Mouse (Mus musculus) right cerebral cortex, postnatal 25 days (tissue): ENCODE measurements around the gene Gm21698.
A peak's percentile ranks its signal among the peaks of the same experiment; 100 is the strongest.
"Not testable (repeated sequence)": the region's sequence is repeated elsewhere in the genome, so short reads cannot be mapped to it uniquely, and the experiment has no call there.

Experiments
- DNase-seq: peaks from one replicate; pipeline ENCODE4 v3.0.0; 2022

The Gm21698 gene

DNA sequence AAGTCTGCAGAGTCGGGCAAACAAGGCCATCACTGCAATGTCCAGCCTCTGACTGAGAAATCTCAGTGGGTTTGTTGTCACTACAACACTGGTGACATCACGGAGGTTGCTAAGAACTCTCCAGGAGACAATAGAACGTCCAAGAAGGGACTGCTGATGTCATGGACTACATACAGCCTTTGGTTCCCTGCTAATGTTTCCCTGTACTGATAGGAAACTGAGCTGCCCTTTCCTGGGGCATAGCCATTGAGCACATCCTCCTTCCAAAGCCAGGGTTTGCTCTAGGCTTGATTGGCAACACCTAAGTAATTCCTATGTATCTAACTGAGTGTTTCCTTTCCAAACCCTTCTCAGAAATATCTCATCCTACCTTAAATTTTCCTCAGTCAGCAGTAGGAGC lies at the start of gene Gm21698:
Gm21698 (minus strand) TSS at position 101 of the 400 bp plus-strand sequence.
- DNase-seq: not testable (repeated sequence)

DNA sequence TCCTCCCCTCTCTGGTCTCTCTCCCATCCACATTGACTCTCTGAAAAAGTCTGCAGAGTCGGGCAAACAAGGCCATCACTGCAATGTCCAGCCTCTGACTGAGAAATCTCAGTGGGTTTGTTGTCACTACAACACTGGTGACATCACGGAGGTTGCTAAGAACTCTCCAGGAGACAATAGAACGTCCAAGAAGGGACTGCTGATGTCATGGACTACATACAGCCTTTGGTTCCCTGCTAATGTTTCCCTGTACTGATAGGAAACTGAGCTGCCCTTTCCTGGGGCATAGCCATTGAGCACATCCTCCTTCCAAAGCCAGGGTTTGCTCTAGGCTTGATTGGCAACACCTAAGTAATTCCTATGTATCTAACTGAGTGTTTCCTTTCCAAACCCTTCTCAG lies 34.4 kb upstream of the Gm21698 start, which contains the start of gene Gm5862:
Gm5862 (minus strand) TSS at position 101 of the 400 bp plus-strand sequence.
- DNase-seq: not testable (repeated sequence)

GRCm38 (mm10) chr5:26007697-26008096 lies 19.2 kb upstream of the Gm21698 start:
- not testable (repeated sequence) for DNase-seq

GRCm38 (mm10) chr5:26006937-26007695 lies 18.7 kb upstream of the Gm21698 start:
- DNase-seq: peak; percentile 15

- not testable (repeated sequence) for DNase-seq
These were observed 16.2 kb upstream of the Gm21698 start, which contains the start of gene Gm1979 for GRCm38 (mm10) chr5:26004698-26005097. Gm1979 (minus strand) TSS chr5:26004798.

GRCm38 (mm10) chr5:25972563-25972962 lies 15.9 kb downstream of the Gm21698 start, which contains the start of gene Gm21680:
Gm21680 (minus strand) TSS chr5:25972663.
- DNase-seq: not testable (repeated sequence)

GRCm38 (mm10) chr5:25957050-25957449 lies 31.4 kb downstream of the Gm21698 start:
- not testable (repeated sequence) for DNase-seq

DNA sequence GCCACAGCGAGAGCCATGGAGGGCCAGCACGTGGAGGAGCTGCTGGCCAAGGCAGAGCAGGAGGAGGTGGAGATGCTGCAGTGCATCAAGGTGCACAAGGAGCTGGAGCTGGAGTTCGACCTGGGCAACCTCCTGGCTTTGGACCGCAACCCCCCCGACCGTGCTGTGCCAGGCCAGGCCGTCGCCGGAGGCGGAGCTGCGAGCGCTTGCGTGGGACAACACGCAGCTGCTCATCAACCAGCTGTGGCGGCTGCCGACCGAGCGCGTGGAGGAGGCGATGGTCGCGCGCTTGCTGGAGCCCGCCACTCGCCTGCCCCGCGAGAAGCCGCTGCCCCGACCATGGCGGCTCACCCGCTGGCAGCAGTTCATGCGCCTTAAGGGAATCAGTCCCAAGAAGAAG lies 31.8 kb downstream of the Gm21698 start:
- not testable (repeated sequence) for DNase-seq

GRCm38 (mm10) chr5:25954317-25954716 lies 34.1 kb downstream of the Gm21698 start, which contains the start of gene Gm21671:
Gm21671 (minus strand) TSS chr5:25954417.
- DNase-seq: not testable (repeated sequence)

GRCm38 (mm10) chr5:25945391-25945790 lies 43.1 kb downstream of the Gm21698 start:
- DNase-seq: not testable (repeated sequence)

- DNase-seq: not testable (repeated sequence)
These were observed 46.2 kb downstream of the Gm21698 start, which contains the start of gene Gm21663 for GRCm38 (mm10) chr5:25942281-25942680. Gm21663 (minus strand) TSS chr5:25942381.
